Mouse (Mus musculus): ENCODE measurements around the gene Fam234b.

The Fam234b gene

GRCm38 (mm10) chr6:135182925-135183324 lies 14.9 kb upstream of the Fam234b start:
- no peak for DNase-seq (ENCODE audit: low spot score in 2 of 2)

GRCm38 (mm10) chr6:135183961-135184360 lies 13.8 kb upstream of the Fam234b start:
- no peak for DNase-seq (ENCODE audit: low spot score in 2 of 2)

GRCm38 (mm10) chr6:135187076-135187917 lies 10.5 kb upstream of the Fam234b start:
- no peak for DNase-seq (ENCODE audit: low spot score in 2 of 2)

GRCm38 (mm10) chr6:135188629-135189028 lies 9.1 kb upstream of the Fam234b start:
- DNase-seq (ENCODE audit: low spot score in 2 of 2): no peak

- no peak for DNase-seq (ENCODE audit: low spot score in 2 of 2)
Measured at GRCm38 (mm10) chr6:135190122-135190521, 7.7 kb upstream of the Fam234b start.

GRCm38 (mm10) chr6:135191906-135192305 lies 5.9 kb upstream of the Fam234b start:
- no peak for DNase-seq (ENCODE audit: low spot score in 2 of 2)

- no peak for DNase-seq (ENCODE audit: low spot score in 2 of 2)
Measured at GRCm38 (mm10) chr6:135192993-135193392, 4.8 kb upstream of the Fam234b start.

- no peak for DNase-seq (ENCODE audit: low spot score in 2 of 2)
Measured at GRCm38 (mm10) chr6:135193733-135194132, 4.0 kb upstream of the Fam234b start.

- no peak for DNase-seq (ENCODE audit: low spot score in 2 of 2)
Measured at GRCm38 (mm10) chr6:135194907-135195306, 2.9 kb upstream of the Fam234b start.

- no peak for DNase-seq (ENCODE audit: low spot score in 2 of 2)
Measured at GRCm38 (mm10) chr6:135196707-135197106, 1.1 kb upstream of the Fam234b start.

GRCm38 (mm10) chr6:135197446-135197845 lies 331 bp upstream of the Fam234b start:
- no peak for DNase-seq (ENCODE audit: low spot score in 2 of 2)

GRCm38 (mm10) chr6:135198726-135199125 lies 949 bp downstream of the Fam234b start:
- DNase-seq (ENCODE audit: low spot score in 2 of 2): no peak

GRCm38 (mm10) chr6:135200122-135200957 lies 2.6 kb downstream of the Fam234b start:
- DNase-seq (ENCODE audit: low spot score in 2 of 2): no peak

GRCm38 (mm10) chr6:135202668-135203067 lies 4.9 kb downstream of the Fam234b start:
- DNase-seq (ENCODE audit: low spot score in 2 of 2): no peak

- DNase-seq (ENCODE audit: low spot score in 2 of 2): no peak
Measured at GRCm38 (mm10) chr6:135203737-135204136, 6.0 kb downstream of the Fam234b start.

GRCm38 (mm10) chr6:135204869-135205268 lies 7.1 kb downstream of the Fam234b start:
- DNase-seq (ENCODE audit: low spot score in 2 of 2): no peak

- no peak for DNase-seq (ENCODE audit: low spot score in 2 of 2)
Measured at GRCm38 (mm10) chr6:135205802-135206201, 8.0 kb downstream of the Fam234b start.

GRCm38 (mm10) chr6:135206909-135207308 lies 9.1 kb downstream of the Fam234b start:
- no peak for DNase-seq (ENCODE audit: low spot score in 2 of 2)

- DNase-seq (ENCODE audit: low spot score in 2 of 2): no peak
Measured at GRCm38 (mm10) chr6:135211169-135211568, 13.4 kb downstream of the Fam234b start.

- DNase-seq (ENCODE audit: low spot score in 2 of 2): no peak
Measured at GRCm38 (mm10) chr6:135212666-135213065, 14.9 kb downstream of the Fam234b start.

GRCm38 (mm10) chr6:135218330-135218729 lies 20.6 kb downstream of the Fam234b start:
- no peak for DNase-seq (ENCODE audit: low spot score in 2 of 2)

- DNase-seq (ENCODE audit: low spot score in 2 of 2): no peak
Measured at GRCm38 (mm10) chr6:135219916-135220315, 22.1 kb downstream of the Fam234b start.

Data from urinary bladder, postnatal 36 days (tissue).